Mouse (Mus musculus) spleen, adult 12 weeks (tissue): ENCODE measurements around the gene Zfp273.
"Not testable (repeated sequence)": the region's sequence is repeated elsewhere in the genome, so short reads cannot be mapped to it uniquely, and the experiment has no call there.

ENCODE experiments used
- DNase-seq: peaks from one replicate; pipeline ENCODE4 v3.0.0; 2022; ENCODE audit warnings: low spot score

The Zfp273 gene

GRCm38 (mm10) chr13:67813710-67814660, at the start of gene Zfp273:
Zfp273 (plus strand) TSS chr13:67813740.
- DNase-seq = peak; percentile 63

- DNase-seq = peak; percentile 21
These were observed 34.0 kb upstream of the Zfp273 start, which contains the start of gene Zfp493 for GRCm38 (mm10) chr13:67779265-67780221. Zfp493 (plus strand) TSS chr13:67779693.

GRCm38 (mm10) chr13:67791921-67792455, 21.6 kb upstream of the Zfp273 start:
- no peak for DNase-seq

- no peak for DNase-seq
These were observed 14.9 kb upstream of the Zfp273 start for GRCm38 (mm10) chr13:67798618-67799017.

GRCm38 (mm10) chr13:67799151-67799550, 14.4 kb upstream of the Zfp273 start:
- DNase-seq = not testable (repeated sequence)

- DNase-seq = no peak
These were observed 1.8 kb upstream of the Zfp273 start for GRCm38 (mm10) chr13:67811651-67812210.

- DNase-seq = no peak
These were observed 405 bp upstream of the Zfp273 start for GRCm38 (mm10) chr13:67812961-67813709.

GRCm38 (mm10) chr13:67818636-67819035, 5.1 kb downstream of the Zfp273 start:
- DNase-seq = no peak

- peak; percentile 42 for DNase-seq
These were observed 17.4 kb downstream of the Zfp273 start, which contains the start of gene Gm10037 for GRCm38 (mm10) chr13:67830911-67831336. Gm10037 (plus strand) TSS chr13:67831106.

- DNase-seq = not testable (repeated sequence)
These were observed 19.6 kb downstream of the Zfp273 start for GRCm38 (mm10) chr13:67833137-67833536.

GRCm38 (mm10) chr13:67843775-67844118, 30.2 kb downstream of the Zfp273 start:
- no peak for DNase-seq

- no peak for DNase-seq
These were observed 30.7 kb downstream of the Zfp273 start for GRCm38 (mm10) chr13:67844119-67844852.

GRCm38 (mm10) chr13:67844853-67845194, 31.3 kb downstream of the Zfp273 start:
- DNase-seq = no peak

- DNase-seq = no peak
These were observed 36.8 kb downstream of the Zfp273 start for GRCm38 (mm10) chr13:67850361-67850760.

GRCm38 (mm10) chr13:67853130-67853529, 39.6 kb downstream of the Zfp273 start:
- no peak for DNase-seq

- no peak for DNase-seq
These were observed 40.4 kb downstream of the Zfp273 start for GRCm38 (mm10) chr13:67853983-67854382.

- DNase-seq = no peak
These were observed 43.8 kb downstream of the Zfp273 start for GRCm38 (mm10) chr13:67857317-67857716.

- no peak for DNase-seq
These were observed 49.0 kb downstream of the Zfp273 start for GRCm38 (mm10) chr13:67862508-67862907.

GRCm38 (mm10) chr13:67863026-67863425, 49.5 kb downstream of the Zfp273 start, which contains the start of gene BC048507:
BC048507 (plus strand) TSS chr13:67863326.
- DNase-seq = no peak

- no peak for DNase-seq
These were observed 51.3 kb downstream of the Zfp273 start for GRCm38 (mm10) chr13:67864764-67865350.
